Mouse (Mus musculus) adrenal gland, adult 2 months (tissue): ENCODE measurements around the gene Dag1. TPM values are rescaled to one million over a fixed set of nuclear protein-coding genes. Genes with fewer than 3 reads are reported as not detected.
A peak's percentile ranks its signal among the peaks of the same experiment; 100 is the strongest.

Experiments
- DNase-seq: peaks from one replicate; pipeline ENCODE4 v3.0.0; 2021
- polyA plus RNA-seq: library from polyadenylated mRNA; depleted of rRNA; stranded (reverse); fragments of >200 nt; gene quantifications from 2 replicates; pipeline ENCODE4 v1.2.3, GENCODE M21; 2012; rRNA removed
- total RNA-seq, 2 experiments: library from RNA; stranded (reverse); gene quantifications; 2 replicates each; pipeline ENCODE4 v1.2.3; 2021

Dag1 gene
- total and polyA plus RNA-seq, 3 experiments = 86.5 to 148 (median 143) TPM

- DNase-seq = no peak
Observed at GRCm38 (mm10) chr9:108188511-108188910, 75.2 kb downstream of the Dag1 start.

GRCm38 (mm10) chr9:108187616-108188015, 76.1 kb downstream of the Dag1 start:
- no peak for DNase-seq

GRCm38 (mm10) chr9:108185786-108186185, 78.0 kb downstream of the Dag1 start:
- no peak for DNase-seq

- no peak for DNase-seq
Observed at GRCm38 (mm10) chr9:108183531-108183994, 80.2 kb downstream of the Dag1 start.

GRCm38 (mm10) chr9:108182806-108183506, 80.8 kb downstream of the Dag1 start:
- DNase-seq = no peak

GRCm38 (mm10) chr9:108178391-108178790, 85.4 kb downstream of the Dag1 start:
- peak; percentile 68 for DNase-seq

- no peak for DNase-seq
Observed at GRCm38 (mm10) chr9:108175116-108175838, 88.5 kb downstream of the Dag1 start.

GRCm38 (mm10) chr9:108172777-108173350, 90.9 kb downstream of the Dag1 start:
- DNase-seq = peak; percentile 43

- no peak for DNase-seq
Observed at GRCm38 (mm10) chr9:108169751-108170150, 94.0 kb downstream of the Dag1 start.

- DNase-seq = no peak
Observed at GRCm38 (mm10) chr9:108165143-108165542, 98.6 kb downstream of the Dag1 start.

GRCm38 (mm10) chr9:108163646-108164284, 100.0 kb downstream of the Dag1 start:
- DNase-seq = no peak

GRCm38 (mm10) chr9:108157891-108158290, 105.9 kb downstream of the Dag1 start:
- no peak for DNase-seq

- no peak for DNase-seq
Observed at GRCm38 (mm10) chr9:108157451-108157850, 106.3 kb downstream of the Dag1 start.

- DNase-seq = no peak
Observed at GRCm38 (mm10) chr9:108156786-108157185, 107.0 kb downstream of the Dag1 start.

GRCm38 (mm10) chr9:108154814-108155213, 108.9 kb downstream of the Dag1 start:
- DNase-seq = no peak

Other genes starting within 250 kb of the Dag1 start
- 10 to 100 TPM; 17.8 to 32.4 TPM for gene Gmppb, start 214.7 kb downstream of the Dag1 start, total RNA-seq
- gene Gmppb, start 214.7 kb downstream of the Dag1 start, polyA plus RNA-seq = 8.6 and 10.7 TPM in 2 replicates
- gene Amigo3, start 210.8 kb downstream of the Dag1 start, total RNA-seq = 1 to 10 TPM; 4.4 to 4.5 TPM
- gene Amigo3, start 210.8 kb downstream of the Dag1 start, polyA plus RNA-seq = 6.6 and 9.4 TPM in 2 replicates
- under 1 TPM; 0.17 to 0.86 TPM for gene Mst1, start 183.5 kb downstream of the Dag1 start, total RNA-seq
- gene Mst1, start 183.5 kb downstream of the Dag1 start, polyA plus RNA-seq = 0.23 and 0.44 TPM in 2 replicates
- 10 to 100 TPM; 65.5 to 66.0 TPM for gene Rnf123, start 180.6 kb downstream of the Dag1 start, total RNA-seq
- 88.9 and 93.6 TPM in 2 replicates for gene Rnf123, start 180.6 kb downstream of the Dag1 start, polyA plus RNA-seq
- gene Apeh, start 169.4 kb downstream of the Dag1 start, total RNA-seq = 10 to 100 TPM; 90.2 to 91.6 TPM
- 96.2 and 121 TPM in 2 replicates for gene Apeh, start 169.4 kb downstream of the Dag1 start, polyA plus RNA-seq
- 1 to 10 TPM; 5.0 to 5.2 TPM for gene Bsn, start 73.6 kb downstream of the Dag1 start, total RNA-seq
- gene Bsn, start 73.6 kb downstream of the Dag1 start, polyA plus RNA-seq = 4.1 and 4.3 TPM in 2 replicates
- gene Nicn1, start 26.5 kb upstream of the Dag1 start, total RNA-seq = 10 to 100 TPM; 17.5 to 24.9 TPM
- gene Nicn1, start 26.5 kb upstream of the Dag1 start, polyA plus RNA-seq = 16.6 and 18.8 TPM in 2 replicates
- 1 to 10 TPM; 3.3 to 5.5 TPM for gene Amt, start 32.9 kb upstream of the Dag1 start, total RNA-seq
- gene Amt, start 32.9 kb upstream of the Dag1 start, polyA plus RNA-seq = 2.2 and 2.6 TPM in 2 replicates
- gene Rhoa, start 42.2 kb upstream of the Dag1 start, total RNA-seq = 100 to 1,000 TPM; 355 to 363 TPM
- 169 and 187 TPM in 2 replicates for gene Rhoa, start 42.2 kb upstream of the Dag1 start, polyA plus RNA-seq
- gene Tcta, start 42.2 kb upstream of the Dag1 start, total RNA-seq = 10 to 100 TPM; 31.3 to 56.7 TPM
- gene Tcta, start 42.2 kb upstream of the Dag1 start, polyA plus RNA-seq = 42.8 and 46.3 TPM in 2 replicates
- gene Gpx1, start 74.9 kb upstream of the Dag1 start, total RNA-seq = 100 to 1,000 TPM; 694 to 927 TPM
- gene Gpx1, start 74.9 kb upstream of the Dag1 start, polyA plus RNA-seq = 1,573 and 1,924 TPM in 2 replicates
- 100 to 1,000 TPM; 100 to 122 TPM for gene Usp4, start 83.9 kb upstream of the Dag1 start, total RNA-seq
- 47.0 and 52.3 TPM in 2 replicates for gene Usp4, start 83.9 kb upstream of the Dag1 start, polyA plus RNA-seq
- 1 to 10 TPM in 1 of 2 experiments, under 1 TPM in 1; 0.52 to 1.8 TPM for gene 1700102P08Rik, start 128.8 kb upstream of the Dag1 start, total RNA-seq
- 0.37 and 0.86 TPM in 2 replicates for gene 1700102P08Rik, start 128.8 kb upstream of the Dag1 start, polyA plus RNA-seq
- not detected for gene Ccdc36, start 164.5 kb upstream of the Dag1 start, total RNA-seq
- not detected in 2 replicates for gene Ccdc36, start 164.5 kb upstream of the Dag1 start, polyA plus RNA-seq
- not detected for gene BC048562, start 172.5 kb upstream of the Dag1 start, total RNA-seq
- gene BC048562, start 172.5 kb upstream of the Dag1 start, polyA plus RNA-seq = not detected in 2 replicates
- gene Ccdc71, start 196.6 kb upstream of the Dag1 start, total RNA-seq = 10 to 100 TPM; 27.8 to 46.5 TPM
- gene Ccdc71, start 196.6 kb upstream of the Dag1 start, polyA plus RNA-seq = 23.0 and 28.1 TPM in 2 replicates
- gene Klhdc8b, start 197.6 kb upstream of the Dag1 start, total RNA-seq = 10 to 100 TPM; 19.4 to 24.5 TPM
- 73.1 and 81.9 TPM in 2 replicates for gene Klhdc8b, start 197.6 kb upstream of the Dag1 start, polyA plus RNA-seq
- 100 to 1,000 TPM in 1 of 2 experiments, 10 to 100 TPM in 1; 94.0 to 107 TPM for gene Lamb2, start 215.8 kb upstream of the Dag1 start, total RNA-seq
- gene Lamb2, start 215.8 kb upstream of the Dag1 start, polyA plus RNA-seq = 136 and 150 TPM in 2 replicates
- 100 to 1,000 TPM; 172 to 248 TPM for gene Usp19, start 226.6 kb upstream of the Dag1 start, total RNA-seq
- 221 and 261 TPM in 2 replicates for gene Usp19, start 226.6 kb upstream of the Dag1 start, polyA plus RNA-seq
- gene Qars, start 243.7 kb upstream of the Dag1 start, total RNA-seq = 100 to 1,000 TPM; 186 to 192 TPM
- gene Qars, start 243.7 kb upstream of the Dag1 start, polyA plus RNA-seq = 173 and 186 TPM in 2 replicates